Mouse (Mus musculus): ENCODE results near the gene Kifc5b. TPM values are rescaled to one million over a fixed set of nuclear protein-coding genes. Genes with fewer than 3 reads are reported as not detected.
"Not testable (repeated sequence)": the region's sequence is repeated elsewhere in the genome, so short reads cannot be mapped to it uniquely, and the experiment has no call there.

Kifc5b gene
- polyA plus RNA-seq, 1 experiment: 9.9 TPM

DNA sequence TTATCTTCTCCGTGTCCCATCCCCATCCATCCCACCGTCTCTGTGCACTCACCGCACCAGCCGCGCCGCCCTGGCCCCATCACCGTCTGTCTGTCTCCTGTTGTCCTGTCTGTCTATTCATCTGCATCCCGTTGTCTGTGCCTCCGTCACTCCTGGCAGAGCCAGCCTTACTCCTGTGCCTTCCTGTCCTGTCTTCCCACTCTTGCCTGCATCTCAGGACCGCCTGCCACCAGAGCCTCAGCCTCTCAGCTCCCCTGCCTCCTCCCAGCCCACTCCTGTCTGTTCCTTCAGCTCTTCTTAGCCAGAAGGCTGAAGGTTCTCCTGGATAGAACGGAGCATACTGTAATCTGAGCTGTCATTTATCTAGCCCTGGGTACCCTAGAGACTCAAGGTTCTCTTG, 50.1 kb downstream of the Kifc5b start:
- TF ChIP-seq POLR2A (IDR thresholded peaks at IDR 0.05; ENCODE audit: borderline replicate concordance, extremely low read depth, insufficient read depth, insufficient read length, poor library complexity, severe bottlenecking) (no peak), CTCF (IDR thresholded peaks at IDR 0.05; ENCODE audit: borderline replicate concordance, extremely low read depth, insufficient read depth, insufficient read length) (no peak)
- no peak for DNase-seq (ENCODE audit: low read depth)

DNA sequence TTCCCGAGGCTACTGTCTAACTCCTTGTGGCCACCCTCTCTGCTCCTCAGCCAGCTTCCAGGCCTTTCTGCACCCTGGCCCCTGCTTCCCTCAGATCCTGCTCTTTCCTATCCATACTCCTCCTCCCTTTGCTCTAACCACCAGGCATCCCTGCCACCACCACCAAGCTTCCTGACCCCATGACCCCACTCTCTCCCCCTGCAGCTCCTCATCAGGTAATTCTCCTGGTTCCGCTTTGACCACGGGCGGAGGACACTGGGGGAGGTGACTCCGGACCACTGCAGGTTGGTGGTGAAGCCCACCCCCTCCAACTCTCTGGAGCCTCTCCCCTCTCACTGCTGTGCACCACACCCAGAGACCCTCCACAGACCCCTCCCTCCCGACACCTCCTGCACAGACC, 50.6 kb downstream of the Kifc5b start:
- TF ChIP-seq CTCF (IDR thresholded peaks at IDR 0.05; ENCODE audit: borderline replicate concordance, extremely low read depth, insufficient read depth, insufficient read length) (no peak), POLR2A (IDR thresholded peaks at IDR 0.05; ENCODE audit: borderline replicate concordance, extremely low read depth, insufficient read depth, insufficient read length, poor library complexity, severe bottlenecking) (no peak)
- DNase-seq (ENCODE audit: low read depth): no peak

DNA sequence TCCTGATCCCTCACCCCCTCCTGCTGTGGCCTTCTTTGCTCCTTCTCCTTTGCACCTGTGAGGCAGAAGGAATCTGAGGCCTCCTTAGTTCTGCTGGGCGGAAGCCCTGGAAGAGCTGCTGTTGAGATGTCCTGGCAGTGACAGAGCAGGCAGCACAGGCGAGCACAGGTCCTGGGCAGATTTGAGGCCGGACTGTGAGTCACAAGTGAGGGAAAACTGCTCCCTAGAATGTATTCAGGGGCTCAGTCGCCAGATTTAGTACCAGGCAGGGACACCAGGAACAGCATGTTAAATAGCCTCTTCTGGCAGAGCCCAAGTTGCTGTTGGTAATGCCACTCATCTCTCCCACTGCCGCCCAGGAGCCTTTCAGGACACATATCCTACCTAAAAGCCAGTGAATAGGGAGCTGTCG, 51.3 kb downstream of the Kifc5b start:
- no peak for DNase-seq (ENCODE audit: low read depth)
- TF ChIP-seq CTCF (IDR thresholded peaks at IDR 0.05; ENCODE audit: borderline replicate concordance, extremely low read depth, insufficient read depth, insufficient read length) (no peak), POLR2A (IDR thresholded peaks at IDR 0.05; ENCODE audit: borderline replicate concordance, extremely low read depth, insufficient read depth, insufficient read length, poor library complexity, severe bottlenecking) (no peak)

DNA sequence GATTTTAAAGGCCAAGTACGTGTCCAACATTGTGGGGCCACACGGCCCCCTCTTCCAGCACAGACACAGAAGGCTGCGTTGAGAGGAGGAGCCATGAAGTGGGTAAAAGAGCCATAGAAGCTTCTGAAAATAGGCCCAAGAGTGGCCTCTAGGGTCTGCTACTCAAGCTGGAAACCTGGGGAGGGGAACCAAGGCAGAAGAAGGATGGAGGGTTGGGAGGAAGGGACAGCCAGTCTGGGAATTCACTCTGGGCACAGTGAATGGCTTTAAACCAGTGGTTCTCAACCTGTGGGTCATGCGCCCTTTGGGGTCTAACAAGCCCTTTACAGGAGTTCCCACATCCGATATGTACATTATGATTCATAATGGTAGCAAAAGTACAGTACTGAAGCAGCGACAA, 52.4 kb downstream of the Kifc5b start:
- no peak for DNase-seq (ENCODE audit: low read depth)
- TF ChIP-seq CTCF (IDR thresholded peaks at IDR 0.05; ENCODE audit: borderline replicate concordance, extremely low read depth, insufficient read depth, insufficient read length) (no peak), POLR2A (IDR thresholded peaks at IDR 0.05; ENCODE audit: borderline replicate concordance, extremely low read depth, insufficient read depth, insufficient read length, poor library complexity, severe bottlenecking) (no peak)

DNA sequence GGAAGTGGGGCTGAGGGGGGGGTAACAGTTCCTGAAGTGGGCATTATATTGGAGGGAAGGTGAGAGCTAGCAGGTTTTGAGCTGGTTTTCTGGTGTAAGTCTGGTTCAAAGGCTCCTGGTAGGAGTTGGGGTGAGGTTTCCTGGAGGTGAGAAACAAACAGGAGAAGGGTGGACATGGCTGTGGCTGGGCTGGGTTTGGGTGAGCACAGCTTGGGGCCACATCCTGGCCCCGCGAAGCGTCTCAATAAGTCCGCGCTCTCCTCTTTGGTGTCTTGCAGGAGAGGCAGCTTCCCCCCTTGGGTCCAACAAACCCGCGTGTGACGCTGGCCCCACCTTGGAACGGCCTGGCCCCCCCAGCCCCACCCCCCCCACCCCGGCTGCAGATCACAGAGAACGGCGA, 53.3 kb downstream of the Kifc5b start:
- DNase-seq (ENCODE audit: low read depth): no peak
- TF ChIP-seq POLR2A (IDR thresholded peaks at IDR 0.05; ENCODE audit: borderline replicate concordance, extremely low read depth, insufficient read depth, insufficient read length, poor library complexity, severe bottlenecking): no peak
- no peak for TF ChIP-seq CTCF (IDR thresholded peaks at IDR 0.05; ENCODE audit: borderline replicate concordance, extremely low read depth, insufficient read depth, insufficient read length)

DNA sequence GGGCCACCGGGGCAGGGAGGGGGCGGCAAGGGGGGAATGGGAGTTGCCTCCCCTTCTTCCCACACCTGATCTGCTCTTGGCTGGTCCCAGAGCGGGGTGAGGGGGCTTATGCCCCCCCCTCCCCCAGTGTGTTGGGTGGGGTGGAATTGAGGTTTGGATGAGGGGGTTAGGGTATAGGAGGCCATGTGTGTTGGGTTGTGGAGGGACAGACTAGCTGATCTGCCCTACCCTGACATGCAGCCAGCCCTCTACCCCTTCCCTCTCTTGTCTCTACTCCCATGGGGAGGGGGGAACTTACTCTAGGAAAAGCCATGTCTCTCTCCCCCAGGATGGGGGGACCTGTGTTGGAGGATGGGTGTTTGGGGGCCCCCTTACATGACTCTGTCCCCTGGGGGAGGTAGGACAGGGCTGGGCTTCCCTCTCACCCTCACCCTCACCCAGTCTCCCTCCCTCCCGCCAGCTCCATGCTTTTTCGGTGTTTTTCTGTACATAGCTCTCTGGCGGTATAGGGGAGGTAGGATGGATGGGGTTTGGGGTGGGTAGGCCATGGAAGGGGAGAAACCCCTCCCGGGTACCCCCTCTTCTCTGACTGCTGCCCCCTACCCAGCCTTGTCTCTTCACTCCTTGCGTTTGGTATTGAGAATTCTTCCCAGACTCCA, 54.5 kb downstream of the Kifc5b start:
- DNase-seq (ENCODE audit: low read depth): no peak
- TF ChIP-seq POLR2A (IDR thresholded peaks at IDR 0.05; ENCODE audit: borderline replicate concordance, extremely low read depth, insufficient read depth, insufficient read length, poor library complexity, severe bottlenecking): no peak
- no peak for TF ChIP-seq CTCF (IDR thresholded peaks at IDR 0.05; ENCODE audit: borderline replicate concordance, extremely low read depth, insufficient read depth, insufficient read length)

DNA sequence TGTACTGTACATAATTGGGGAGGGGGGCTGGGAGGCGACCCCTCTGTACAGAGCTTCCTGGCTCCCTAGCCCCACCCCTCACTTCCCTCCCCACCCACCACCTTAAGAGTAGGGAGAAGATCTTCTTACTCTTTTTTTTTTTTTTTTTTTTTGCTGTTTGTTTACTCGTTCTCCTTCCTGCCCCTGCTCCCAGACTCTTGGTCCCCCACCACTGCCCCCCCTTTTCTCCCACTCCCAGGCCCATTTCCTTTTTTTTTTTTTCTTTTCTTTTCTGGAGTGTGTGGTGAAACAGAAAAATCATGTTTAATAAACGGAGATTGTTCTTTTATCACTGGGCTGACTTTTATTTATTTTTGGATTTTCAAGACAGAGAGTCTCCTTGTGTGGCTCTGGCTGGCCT, 55.2 kb downstream of the Kifc5b start:
- TF ChIP-seq POLR2A (IDR thresholded peaks at IDR 0.05; ENCODE audit: borderline replicate concordance, extremely low read depth, insufficient read depth, insufficient read length, poor library complexity, severe bottlenecking): no peak
- TF ChIP-seq CTCF (IDR thresholded peaks at IDR 0.05; ENCODE audit: borderline replicate concordance, extremely low read depth, insufficient read depth, insufficient read length): no peak
- DNase-seq (ENCODE audit: low read depth): no peak

DNA sequence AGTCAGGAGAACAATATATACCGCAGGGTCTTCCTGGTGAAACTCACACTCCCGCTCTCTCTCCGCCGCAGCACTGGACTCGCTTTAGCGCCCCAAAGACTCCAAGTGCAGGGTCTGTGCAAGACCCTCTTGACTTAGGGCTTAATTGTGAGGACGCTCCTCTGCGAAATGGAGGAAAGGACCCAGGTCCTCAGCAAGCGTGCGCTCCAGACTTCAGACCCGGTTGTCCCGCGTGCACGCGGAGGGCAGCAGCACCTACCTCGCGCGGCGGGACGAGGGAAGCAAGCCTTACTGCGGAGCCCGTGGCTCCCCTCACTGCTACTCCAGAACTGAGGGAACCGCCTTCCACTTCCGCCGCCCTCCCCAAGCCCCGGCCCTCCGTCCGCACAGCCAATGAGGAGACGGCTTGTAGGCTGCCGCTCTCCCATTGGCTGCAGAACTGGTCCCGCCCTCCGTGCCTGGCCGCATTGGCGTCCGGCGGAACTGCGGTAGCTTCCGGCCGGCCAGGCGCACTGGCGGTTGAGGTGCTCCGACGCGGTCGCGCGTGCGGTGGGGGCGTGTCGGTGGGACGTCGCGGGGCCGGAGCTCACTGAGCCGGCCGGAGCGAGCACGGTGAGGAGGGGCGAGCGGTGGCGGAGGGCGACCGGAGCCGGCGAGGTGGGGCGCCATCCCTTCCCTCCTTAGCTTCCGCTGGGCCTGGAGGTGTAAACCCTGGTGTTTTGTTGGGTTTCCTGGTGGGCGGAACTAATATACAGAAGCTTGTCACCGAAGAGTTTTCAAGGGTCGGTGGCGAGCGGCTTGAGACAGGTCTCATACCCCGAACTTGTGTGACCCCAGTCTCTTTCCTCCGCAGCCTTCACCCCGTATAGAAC, 56.0 kb downstream of the Kifc5b start, which contains the start of gene Zbtb9:
Gene Zbtb9 (plus strand): TSS at position 465 of the 872 bp plus-strand sequence.
- peak; percentile 98 for DNase-seq (ENCODE audit: low read depth)
- no peak for TF ChIP-seq CTCF (IDR thresholded peaks at IDR 0.05; ENCODE audit: borderline replicate concordance, extremely low read depth, insufficient read depth, insufficient read length)
- TF ChIP-seq POLR2A (IDR thresholded peaks at IDR 0.05; ENCODE audit: borderline replicate concordance, extremely low read depth, insufficient read depth, insufficient read length, poor library complexity, severe bottlenecking): peak; percentile 85

DNA sequence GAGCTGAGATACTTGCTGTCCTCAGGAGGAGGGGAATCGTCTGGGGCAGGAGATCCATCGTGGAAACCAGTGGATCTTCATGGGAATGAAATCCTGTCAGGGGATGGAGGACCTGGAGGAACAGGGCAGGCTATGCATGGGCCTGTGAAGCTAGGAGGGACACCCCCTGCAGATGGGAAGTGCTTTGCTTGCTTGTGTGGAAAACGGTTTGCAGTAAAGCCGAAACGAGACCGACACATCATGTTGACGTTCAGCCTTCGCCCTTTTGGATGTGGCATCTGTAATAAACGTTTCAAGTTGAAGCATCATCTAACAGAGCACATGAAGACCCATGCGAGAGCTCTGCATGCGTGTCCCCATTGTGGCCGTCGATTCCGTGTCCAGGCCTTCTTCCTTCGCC, 57.7 kb downstream of the Kifc5b start:
- no peak for DNase-seq (ENCODE audit: low read depth)
- no peak for TF ChIP-seq CTCF (IDR thresholded peaks at IDR 0.05; ENCODE audit: borderline replicate concordance, extremely low read depth, insufficient read depth, insufficient read length)
- TF ChIP-seq POLR2A (IDR thresholded peaks at IDR 0.05; ENCODE audit: borderline replicate concordance, extremely low read depth, insufficient read depth, insufficient read length, poor library complexity, severe bottlenecking): no peak

DNA sequence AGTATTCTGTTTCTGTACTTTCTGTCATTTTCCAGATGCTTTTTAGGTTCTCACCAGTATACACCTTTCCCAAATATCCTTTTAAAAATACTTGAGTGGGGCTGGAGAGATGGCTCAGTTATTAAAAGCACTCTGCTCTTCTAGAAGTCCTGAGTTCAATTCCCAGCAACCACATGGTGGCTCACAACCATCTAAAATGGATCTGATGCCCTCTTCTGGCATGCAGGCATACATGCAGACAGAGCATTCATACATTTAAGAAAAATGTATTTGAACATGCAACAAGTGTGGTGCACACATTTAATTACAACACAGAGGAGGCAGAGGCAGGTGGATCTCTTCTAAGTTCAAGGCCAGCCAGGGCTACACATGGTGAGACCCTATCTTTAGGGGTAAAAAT, 58.5 kb downstream of the Kifc5b start:
- DNase-seq (ENCODE audit: low read depth): no peak
- TF ChIP-seq CTCF (IDR thresholded peaks at IDR 0.05; ENCODE audit: borderline replicate concordance, extremely low read depth, insufficient read depth, insufficient read length) (no peak), POLR2A (IDR thresholded peaks at IDR 0.05; ENCODE audit: borderline replicate concordance, extremely low read depth, insufficient read depth, insufficient read length, poor library complexity, severe bottlenecking) (no peak)

DNA sequence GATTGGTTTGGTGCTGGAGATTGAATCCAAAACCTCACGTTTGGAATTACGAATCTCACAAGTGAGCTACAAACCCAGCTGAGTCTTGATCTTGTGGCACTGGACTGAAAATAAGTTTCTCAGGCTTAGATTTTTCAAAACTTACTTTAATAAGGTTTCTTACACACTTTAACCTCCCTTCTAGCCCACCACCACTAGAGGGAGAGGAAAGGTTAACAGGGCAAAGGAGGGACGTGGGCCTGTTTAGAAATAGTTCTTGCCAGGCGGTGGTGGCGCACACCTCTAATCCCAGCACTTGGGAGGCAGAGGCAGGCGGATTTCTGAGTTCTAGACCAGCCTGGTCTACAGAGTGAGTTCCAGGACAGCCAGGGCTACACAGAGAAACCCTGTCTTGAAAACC, 60.5 kb downstream of the Kifc5b start:
- DNase-seq (ENCODE audit: low read depth): not testable (repeated sequence)

DNA sequence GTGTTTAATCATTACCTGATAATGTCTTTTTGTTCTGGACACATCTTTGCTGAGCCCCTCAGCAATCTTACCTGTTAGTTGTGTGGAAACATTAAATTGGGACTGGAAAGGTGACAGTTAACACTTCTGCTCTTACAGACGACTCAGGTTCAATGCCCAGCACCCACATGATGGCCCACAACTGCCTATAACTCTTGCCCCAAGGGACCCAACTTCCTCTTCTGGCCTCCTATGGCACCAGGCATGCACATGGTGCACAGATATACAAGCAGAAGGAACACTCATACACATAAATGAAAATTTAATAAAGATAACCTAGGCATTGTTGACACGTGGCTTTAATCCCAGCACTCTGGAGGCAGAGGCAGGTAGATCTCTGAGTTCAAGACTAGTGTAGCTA, 62.5 kb downstream of the Kifc5b start:
- no peak for DNase-seq (ENCODE audit: low read depth)
- TF ChIP-seq CTCF (IDR thresholded peaks at IDR 0.05; ENCODE audit: borderline replicate concordance, extremely low read depth, insufficient read depth, insufficient read length) (no peak), POLR2A (IDR thresholded peaks at IDR 0.05; ENCODE audit: borderline replicate concordance, extremely low read depth, insufficient read depth, insufficient read length, poor library complexity, severe bottlenecking) (no peak)
